Mouse (Mus musculus) CH12.LX (cell line): ENCODE measurements around the gene Det1. TPM values are rescaled to one million over a fixed set of nuclear protein-coding genes. Genes with fewer than 3 reads are reported as not detected.

Experiments used
- DNase-seq: peaks from one replicate; pipeline ENCODE4 v3.0.0-alpha.2; 2013; ENCODE audit errors: extremely low read depth
- H3K27ac ChIP-seq: 2 replicates; pipeline ENCODE4 v1.5.1; 2012; ENCODE audit warnings: low read depth, mild to moderate bottlenecking, control low read depth, moderate library complexity; ENCODE audit not compliant: insufficient read depth
- H3K27me3 ChIP-seq: replicated peaks from 2 replicates; pipeline ENCODE3; 2012; ENCODE audit warnings: inconsistent platforms
- H3K36me3 ChIP-seq, 2 experiments: replicated peaks in 1 of 2; 2 replicates each; pipeline versions ENCODE3 to v1.6.1; 2012; ENCODE audit warnings: inconsistent platforms in 1 of 2, low read length in 1 of 2, mild to moderate bottlenecking in 1 of 2, mixed read lengths in 1 of 2, moderate library complexity in 1 of 2; ENCODE audit not compliant: control insufficient read depth in 1 of 2, insufficient read depth in 1 of 2
- H3K4me1 ChIP-seq, 2 experiments: 2 replicates each; pipeline ENCODE4 v1.6.1; 2012; ENCODE audit warnings: inconsistent platforms in 1 of 2, moderate library complexity in 1 of 2; ENCODE audit not compliant: insufficient read depth in 2 of 2, control insufficient read depth in 1 of 2
- H3K4me2 ChIP-seq: 2 replicates; pipeline ENCODE4 v1.6.1; 2012; ENCODE audit warnings: low read depth, mild to moderate bottlenecking, control low read depth; ENCODE audit not compliant: poor library complexity, insufficient read depth, severe bottlenecking
- H3K4me3 ChIP-seq, 3 experiments: fragments of 150-350 bp in 1 of 3; sonication (generic) in 1 of 3; replicated peaks in 1 of 3; 2 replicates each; pipeline versions ENCODE3 to v1.5.1; 2011 to 2012; ENCODE audit warnings: low read depth in 2 of 3, low read length in 2 of 3, mild to moderate bottlenecking in 2 of 3, moderate library complexity in 2 of 3, control low read depth in 1 of 3, improper control_type of control experiment in 1 of 3, inconsistent platforms in 1 of 3, mixed read lengths in 1 of 3; ENCODE audit not compliant: poor library complexity in 1 of 3
- H3K79me2 ChIP-seq: replicated peaks from 2 replicates; pipeline ENCODE4 v1.6.1; 2012; ENCODE audit warnings: mild to moderate bottlenecking, moderate library complexity; ENCODE audit not compliant: control insufficient read depth, poor library complexity, insufficient read depth, severe bottlenecking; ENCODE audit errors: extremely low read depth
- H3K9ac ChIP-seq: 2 replicates; pipeline ENCODE4 v1.6.1; 2012; ENCODE audit warnings: low read depth, mild to moderate bottlenecking, control low read depth, moderate library complexity; ENCODE audit not compliant: insufficient read depth
- H3K9me3 ChIP-seq: replicated peaks from 2 replicates; pipeline ENCODE3; 2012; ENCODE audit warnings: low read length, inconsistent platforms, mixed read lengths
- CTCF ChIP-seq, 2 experiments: IDR thresholded peaks in 1 of 2; conservative IDR thresholded peaks in 1 of 2; 2 replicates each; pipeline ENCODE4 v1.5.1; 2011 to 2012; ENCODE audit warnings: low read depth in 2 of 2, low read length in 2 of 2, improper control_type of control experiment in 1 of 2, inconsistent platforms in 1 of 2, mild to moderate bottlenecking in 1 of 2, moderate library complexity in 1 of 2
- E2F4 ChIP-seq: IDR thresholded peaks from 2 replicates; pipeline ENCODE4 v1.6.1; 2011; ENCODE audit warnings: low read depth, low read length, improper control_type of control experiment; ENCODE audit not compliant: insufficient replicate concordance
- EP300 ChIP-seq: IDR thresholded peaks from 2 replicates; pipeline ENCODE4 v1.6.1; 2011; ENCODE audit warnings: low read length, improper control_type of control experiment
- ETS1 ChIP-seq: conservative IDR thresholded peaks from 2 replicates; pipeline ENCODE4 v1.6.1; 2012; ENCODE audit warnings: low read depth, mild to moderate bottlenecking, inconsistent platforms, low read length, improper control_type of control experiment, moderate library complexity
- IRF4 ChIP-seq: IDR thresholded peaks from 2 replicates; pipeline ENCODE4 v1.6.1; 2014; ENCODE audit warnings: low read depth, mild to moderate bottlenecking, inconsistent platforms, low read length, improper control_type of control experiment
- JUN ChIP-seq: IDR thresholded peaks from 2 replicates; pipeline ENCODE4 v1.6.1; 2011; ENCODE audit warnings: low read depth, mild to moderate bottlenecking, low read length, improper control_type of control experiment, moderate library complexity; ENCODE audit not compliant: insufficient read depth
- JUND ChIP-seq: conservative IDR thresholded peaks from 2 replicates; pipeline ENCODE4 v1.6.1; 2011; ENCODE audit warnings: low read depth, low read length, improper control_type of control experiment
- KAT2A ChIP-seq: IDR thresholded peaks from 2 replicates; pipeline ENCODE4 v1.6.1; 2012; ENCODE audit warnings: low read length, improper control_type of control experiment, inconsistent platforms; ENCODE audit not compliant: insufficient replicate concordance
- MAFK ChIP-seq: IDR thresholded peaks from 2 replicates; pipeline ENCODE4 v1.6.1; 2011; ENCODE audit warnings: low read length, improper control_type of control experiment; ENCODE audit not compliant: insufficient replicate concordance
- MAZ ChIP-seq: IDR thresholded peaks from 2 replicates; pipeline ENCODE4 v1.6.1; 2012; ENCODE audit warnings: low read depth, mild to moderate bottlenecking, inconsistent platforms, low read length, improper control_type of control experiment, moderate library complexity
- MEF2A ChIP-seq: IDR thresholded peaks from 2 replicates; pipeline ENCODE4 v1.6.1; 2014; ENCODE audit warnings: low read depth, mild to moderate bottlenecking, inconsistent platforms, low read length, improper control_type of control experiment, borderline replicate concordance
- MXI1 ChIP-seq: IDR thresholded peaks from 2 replicates; pipeline ENCODE4 v1.6.1; 2011; ENCODE audit warnings: mild to moderate bottlenecking, low read depth, low read length, improper control_type of control experiment
- NRF1 ChIP-seq: IDR thresholded peaks from 2 replicates; pipeline ENCODE4 v1.6.1; 2014; ENCODE audit warnings: low read depth, mild to moderate bottlenecking, inconsistent platforms, low read length, improper control_type of control experiment, moderate library complexity
- POLR2A ChIP-seq: IDR thresholded peaks from 2 replicates; pipeline ENCODE4 v1.6.1; 2011; ENCODE audit warnings: low read depth, mild to moderate bottlenecking, improper control_type of control experiment, low read length
- POLR2AphosphoS2 ChIP-seq: IDR thresholded peaks from 2 replicates; pipeline ENCODE4 v1.6.1; 2011; ENCODE audit warnings: low read depth, low read length, improper control_type of control experiment
- UBTF ChIP-seq: IDR thresholded peaks from 2 replicates; pipeline ENCODE4 v1.6.1; 2012; ENCODE audit warnings: low read depth, mild to moderate bottlenecking, inconsistent platforms, low read length, improper control_type of control experiment, moderate library complexity
- USF1 ChIP-seq: IDR thresholded peaks from 2 replicates; pipeline ENCODE4 v1.6.1; 2014; ENCODE audit warnings: low read depth, mild to moderate bottlenecking, inconsistent platforms, low read length, improper control_type of control experiment
- USF2 ChIP-seq: conservative IDR thresholded peaks from 2 replicates; pipeline ENCODE4 v1.6.1; 2011; ENCODE audit warnings: low read depth, low read length, improper control_type of control experiment
- ZC3H11A ChIP-seq: IDR thresholded peaks from 2 replicates; pipeline ENCODE4 v1.6.1; 2012; ENCODE audit warnings: low read depth, mild to moderate bottlenecking, inconsistent platforms, low read length, improper control_type of control experiment
- ZMIZ1 ChIP-seq: IDR thresholded peaks from 2 replicates; pipeline ENCODE4 v1.6.1; 2012; ENCODE audit warnings: low read depth, mild to moderate bottlenecking, inconsistent platforms, low read length, improper control_type of control experiment
- ZNF384 ChIP-seq: IDR thresholded peaks from 2 replicates; pipeline ENCODE4 v1.6.1; 2012; ENCODE audit warnings: low read depth, low read length, improper control_type of control experiment, inconsistent platforms
- dilution Hi-C: fragments of 300-500 bp; cut with MboI; formaldehyde crosslinking; loops from 2 replicates; pipeline ENCODE4 v1.14.3; 2020; ENCODE audit warnings: low sequenced_read_pairs; ENCODE audit not compliant: extremely low pct_unique_long_range_greater_than_20kb, extremely low pct_ligation_motif_present
- in situ Hi-C: fragments of 300-500 bp; cut with MboI; formaldehyde crosslinking; loops from 3 replicates; pipeline ENCODE4 v1.14.3; 2019; ENCODE audit warnings: low sequenced_read_pairs, low pct_ligation_motif_present, low pct_unique_long_range_greater_than_20kb, mixed read lengths
- polyA plus RNA-seq: library from polyadenylated mRNA; unstranded; fragments of >175 nt; gene quantifications from 2 replicates; pipeline ENCODE4 v1.2.1, GENCODE M21; 2012; ENCODE audit warnings: low read depth; ENCODE audit not compliant: insufficient read length
- total RNA-seq, 2 experiments: library from RNA; depleted of rRNA; stranded (reverse); fragments of 300-350 nt in 1 of 2; fragments of >200 nt in 1 of 2; gene quantifications; 2 replicates each; pipeline ENCODE4 v1.2.3; 2012 to 2014

The Det1 gene
- total and polyA plus RNA-seq, 3 experiments = 12.2 to 14.3 (median 12.9) TPM

GRCm38 (mm10) chr7:78887431-78887842, 40.4 kb upstream of the Det1 start:
- Histone ChIP-seq H3K27me3 (peaks cover 26% of the 10 kb centered on the region), H3K79me2 (no peaks in the 10 kb centered on the region), H3K4me1 (0 out of 4 replicates have a peak, but pooled peaks cover 0 to 3% of the 10 kb centered on the region in 2 experiments), H3K4me2 (no peak overlapping the region), H3K9me3 (no peaks in the 10 kb centered on the region), H3K27ac (no peak overlapping the region), H3K4me3 (no peak overlapping the region), H3K36me3 (no peaks in the 10 kb centered on the region), H3K9ac (no peak overlapping the region)
- in situ Hi-C loops (no loop called here), dilution Hi-C loops (no loop called here)
- DNase-seq = no peak
- no peak for TF ChIP-seq MEF2A

DNA sequence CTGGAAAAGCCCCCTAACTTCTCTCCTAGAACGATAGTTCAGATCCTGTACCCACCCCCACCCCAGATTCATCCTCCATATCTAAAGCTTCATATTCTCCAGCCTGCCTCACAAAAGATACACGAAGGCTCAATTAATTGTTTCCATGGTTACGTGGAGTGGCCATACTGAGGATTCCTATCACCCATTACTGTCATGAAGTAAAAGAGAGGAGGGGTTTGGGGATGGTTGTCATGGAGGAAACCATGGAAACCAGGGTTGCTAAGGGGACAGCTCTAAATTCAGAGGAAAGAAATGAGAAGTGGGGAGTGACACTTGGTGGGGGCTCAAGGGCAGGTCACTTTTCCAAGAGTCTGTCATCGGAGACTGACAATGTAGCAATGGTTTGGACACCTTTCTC, 39.4 kb upstream of the Det1 start:
- H3K27ac ChIP-seq = no peak overlapping the region

GRCm38 (mm10) chr7:78885404-78885803, 38.3 kb upstream of the Det1 start:
- Histone ChIP-seq H3K27me3 (peaks cover 37% of the 10 kb centered on the region), H3K4me1 (0 out of 4 replicates have a peak, but pooled peaks cover 0 to 3% of the 10 kb centered on the region in 2 experiments), H3K9me3 (no peaks in the 10 kb centered on the region), H3K4me3 (no peak overlapping the region), H3K79me2 (no peaks in the 10 kb centered on the region), H3K36me3 (no peaks in the 10 kb centered on the region), H3K4me2 (no peak overlapping the region), H3K27ac (no peak overlapping the region), H3K9ac (no peak overlapping the region)
- in situ Hi-C loops = no loop called here
- dilution Hi-C loops = no loop called here
- DNase-seq = no peak
- TF ChIP-seq JUN (no peak), MXI1 (no peak), IRF4 (no peak), USF2 (no peak), CTCF (conservative IDR thresholded peaks at IDR 0.05 in 1 of 2, IDR thresholded peaks at IDR 0.05 in 1 of 2; ENCODE audit: low read depth in 2 of 2, low read length in 2 of 2) (no peak), JUND (no peak), ZC3H11A (no peak), EP300 (no peak), POLR2AphosphoS2 (no peak), UBTF (no peak), MAFK (no peak), NRF1 (no peak), E2F4 (no peak), KAT2A (no peak), POLR2A (no peak)

More for the DNA sequence above, 39.4 kb upstream of the Det1 start:
- no peaks in the 10 kb centered on the region for H3K9me3 ChIP-seq
- H3K4me1 ChIP-seq = 0 out of 4 replicates have a peak, but pooled peaks cover 0 to 3% of the 10 kb centered on the region in 2 experiments
- dilution Hi-C loops = no loop called here
- no peaks in the 10 kb centered on the region for H3K36me3 ChIP-seq
- TF ChIP-seq EP300 (no peak), USF1 (no peak), ZMIZ1 (no peak), ZC3H11A (no peak), MAZ (no peak), ZNF384 (no peak), CTCF (conservative IDR thresholded peaks at IDR 0.05 in 1 of 2, IDR thresholded peaks at IDR 0.05 in 1 of 2; ENCODE audit: low read depth in 2 of 2, low read length in 2 of 2) (no peak), IRF4 (no peak), ETS1 (no peak)
- TF ChIP-seq, all 38 proteins: peak for 0
- Histone ChIP-seq H3K27me3 (peaks cover 31% of the 10 kb centered on the region), H3K4me2 (no peak overlapping the region), H3K4me3 (no peak overlapping the region), H3K9ac (no peak overlapping the region), H3K79me2 (no peaks in the 10 kb centered on the region)
- no peak for DNase-seq
- in situ Hi-C loops = no loop called here
